Mouse (Mus musculus) kidney, adult 9 months (tissue): ENCODE measurements around the gene Tyk2.

Experiments used
- DNase-seq: peaks from one replicate; pipeline ENCODE4 v3.0.0; 2022

Tyk2 gene

GRCm38 (mm10) chr9:21149077-21149653, 18.1 kb upstream of the Tyk2 start:
- DNase-seq: no peak

GRCm38 (mm10) chr9:21148427-21148826, 17.4 kb upstream of the Tyk2 start:
- no peak for DNase-seq

- no peak for DNase-seq
Observed at GRCm38 (mm10) chr9:21146722-21147121, 15.7 kb upstream of the Tyk2 start.

- no peak for DNase-seq
Observed at GRCm38 (mm10) chr9:21145431-21145830, 14.4 kb upstream of the Tyk2 start.

- no peak for DNase-seq
Observed at GRCm38 (mm10) chr9:21144361-21144760, 13.3 kb upstream of the Tyk2 start.

GRCm38 (mm10) chr9:21141922-21142321, 10.9 kb upstream of the Tyk2 start:
- no peak for DNase-seq

- no peak for DNase-seq
Observed at GRCm38 (mm10) chr9:21138386-21138785, 7.3 kb upstream of the Tyk2 start.

GRCm38 (mm10) chr9:21137229-21137628, 6.2 kb upstream of the Tyk2 start:
- peak; percentile 73 for DNase-seq

GRCm38 (mm10) chr9:21136401-21136800, 5.4 kb upstream of the Tyk2 start:
- DNase-seq: peak; percentile 42

GRCm38 (mm10) chr9:21135941-21136381, 4.9 kb upstream of the Tyk2 start:
- DNase-seq: no peak

GRCm38 (mm10) chr9:21135329-21135890, 4.4 kb upstream of the Tyk2 start:
- no peak for DNase-seq

- peak; percentile 64 for DNase-seq
Observed at GRCm38 (mm10) chr9:21134595-21135328, 3.7 kb upstream of the Tyk2 start.

GRCm38 (mm10) chr9:21133064-21133707, 2.1 kb upstream of the Tyk2 start:
- DNase-seq: no peak

GRCm38 (mm10) chr9:21132102-21132775, 1.2 kb upstream of the Tyk2 start:
- peak; percentile 47 for DNase-seq

- no peak for DNase-seq
Observed at GRCm38 (mm10) chr9:21126259-21126627, 4.8 kb downstream of the Tyk2 start.

GRCm38 (mm10) chr9:21125502-21126258, 5.4 kb downstream of the Tyk2 start:
- DNase-seq: no peak

- no peak for DNase-seq
Observed at GRCm38 (mm10) chr9:21124837-21125236, 6.2 kb downstream of the Tyk2 start.

- DNase-seq: peak; percentile 26
Observed at GRCm38 (mm10) chr9:21121483-21121882, 9.6 kb downstream of the Tyk2 start.

GRCm38 (mm10) chr9:21117073-21117472, 14.0 kb downstream of the Tyk2 start:
- no peak for DNase-seq

- no peak for DNase-seq
Observed at GRCm38 (mm10) chr9:21115105-21115504, 15.9 kb downstream of the Tyk2 start.

GRCm38 (mm10) chr9:21114190-21114589, 16.9 kb downstream of the Tyk2 start:
- DNase-seq: no peak

GRCm38 (mm10) chr9:21113751-21114150, 17.3 kb downstream of the Tyk2 start:
- DNase-seq: no peak
